Mouse (Mus musculus): ENCODE results near the gene Ttc39d.
A peak's percentile ranks its signal among the peaks of the same experiment; 100 is the strongest.
"Not testable (repeated sequence)": the region's sequence is repeated elsewhere in the genome, so short reads cannot be mapped to it uniquely, and the experiment has no call there.

Ttc39d gene

GRCm38 (mm10) chr17:80199160-80199778, 8.0 kb upstream of the Ttc39d start:
- no peak for DNase-seq

- DNase-seq, result no peak
These were observed 1.6 kb upstream of the Ttc39d start for GRCm38 (mm10) chr17:80205657-80206056.

DNA sequence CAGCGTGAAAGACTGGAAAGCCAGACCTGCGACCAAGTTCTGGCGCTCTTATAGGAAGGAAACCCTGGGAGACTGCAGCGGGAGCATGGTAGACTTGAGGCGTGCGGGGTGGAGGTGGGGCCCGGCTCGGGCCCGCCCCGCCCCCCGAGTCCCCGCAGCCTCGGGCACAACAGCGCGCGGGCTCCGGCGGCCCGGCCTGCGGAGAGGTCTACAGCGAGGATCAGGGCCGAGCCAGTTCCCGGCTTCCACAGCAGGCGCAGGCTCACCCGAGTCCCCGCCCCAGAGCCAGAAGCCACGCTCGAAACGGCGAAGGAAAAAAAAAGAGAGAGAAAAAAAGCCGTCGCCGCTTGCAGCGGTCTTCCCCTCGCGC, 974 bp upstream of the Ttc39d start:
- no peak for DNase-seq

- DNase-seq, result not testable (repeated sequence)
These were observed 6.7 kb downstream of the Ttc39d start for GRCm38 (mm10) chr17:80213998-80214397.

- DNase-seq, result no peak
These were observed 12.9 kb downstream of the Ttc39d start for GRCm38 (mm10) chr17:80220131-80220530.

DNA sequence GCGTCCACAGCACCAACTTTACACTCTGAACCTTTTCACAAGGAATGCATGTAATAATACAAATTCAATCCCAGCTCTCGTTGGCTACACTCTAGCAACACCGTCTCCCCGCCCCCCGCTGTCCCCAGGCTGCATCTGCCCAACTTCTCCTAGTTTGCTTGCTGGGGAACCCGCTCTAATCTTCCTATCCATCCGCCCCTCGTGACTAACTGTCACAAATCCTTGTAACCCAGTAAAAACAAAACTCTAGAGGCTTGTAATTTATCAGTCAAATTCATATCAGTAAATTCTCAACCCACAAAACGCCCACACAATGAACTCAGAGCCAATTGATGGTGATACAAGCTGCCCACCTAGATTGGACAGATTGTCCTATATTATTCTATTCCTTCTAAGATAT, 13.9 kb downstream of the Ttc39d start:
- no peak for DNase-seq

GRCm38 (mm10) chr17:80221890-80222628, 14.8 kb downstream of the Ttc39d start:
- DNase-seq, result peak; percentile 23

GRCm38 (mm10) chr17:80223829-80224228, 16.6 kb downstream of the Ttc39d start:
- no peak for DNase-seq

DNA sequence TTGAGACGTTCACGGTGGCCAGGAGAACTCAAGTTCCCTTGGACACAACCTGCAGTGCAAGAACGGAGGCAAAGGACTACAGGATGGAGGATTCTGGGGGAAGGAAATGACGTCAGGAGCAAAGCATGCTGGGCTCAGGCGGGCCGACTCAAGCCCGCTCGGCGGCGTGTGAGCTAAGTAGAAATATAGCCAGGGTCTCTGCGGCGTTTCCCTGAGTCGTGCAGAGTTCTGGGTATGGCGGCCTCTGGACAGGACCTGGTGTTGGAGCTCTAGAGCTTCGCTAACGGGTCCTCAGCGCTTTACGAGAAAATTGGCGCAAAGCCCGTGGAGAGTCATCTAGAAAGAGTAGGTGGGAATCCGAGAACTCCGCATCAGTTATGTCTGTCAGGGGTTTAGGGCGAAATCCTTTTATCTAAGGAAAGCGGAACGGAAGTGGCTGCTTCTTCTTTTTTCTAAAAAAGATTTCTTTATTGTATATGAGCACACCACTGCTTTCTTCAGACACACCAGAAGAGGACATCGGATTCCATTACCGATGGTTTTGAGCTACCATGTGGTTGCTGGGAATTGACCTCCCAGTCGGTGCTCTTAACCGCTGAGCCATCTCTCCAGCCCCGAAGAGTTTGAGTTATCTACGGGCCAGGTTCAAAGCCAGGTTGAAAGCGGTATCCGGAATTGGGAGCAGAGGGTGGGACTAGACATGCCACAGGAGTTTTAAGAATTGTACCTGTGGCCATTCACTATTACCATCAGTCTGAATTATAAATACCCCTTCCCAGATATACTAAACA, 17.3 kb downstream of the Ttc39d start, which contains the start of gene Gemin6:
Gemin6 (plus strand) TSS at position 116 of the 791 bp plus-strand sequence.
- peak; percentile 90 for DNase-seq

DNA sequence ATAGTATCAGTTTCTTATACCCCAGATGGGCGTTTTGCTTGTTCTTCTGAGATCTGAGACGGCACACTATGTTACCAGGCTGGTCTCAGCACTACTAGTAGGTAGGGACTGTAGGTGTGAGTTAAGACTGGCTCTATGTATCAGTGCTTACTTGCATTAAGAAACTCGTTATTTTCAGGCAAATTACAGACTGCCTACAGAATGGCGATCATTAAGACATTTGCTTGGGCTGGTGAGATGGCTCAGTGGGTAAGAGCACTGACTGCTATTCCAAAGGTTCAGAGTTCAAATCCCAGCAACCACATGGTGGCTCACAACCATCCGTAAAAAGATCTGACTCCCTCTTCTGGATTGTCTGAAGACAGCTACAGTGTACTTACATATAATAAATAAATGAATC, 17.9 kb downstream of the Ttc39d start:
- DNase-seq, result not testable (repeated sequence)

GRCm38 (mm10) chr17:80229396-80229795, 22.1 kb downstream of the Ttc39d start:
- DNase-seq, result no peak

GRCm38 (mm10) chr17:80233844-80234243, 26.6 kb downstream of the Ttc39d start:
- no peak for DNase-seq

- no peak for DNase-seq
These were observed 27.1 kb downstream of the Ttc39d start for GRCm38 (mm10) chr17:80234376-80234775.

DNA sequence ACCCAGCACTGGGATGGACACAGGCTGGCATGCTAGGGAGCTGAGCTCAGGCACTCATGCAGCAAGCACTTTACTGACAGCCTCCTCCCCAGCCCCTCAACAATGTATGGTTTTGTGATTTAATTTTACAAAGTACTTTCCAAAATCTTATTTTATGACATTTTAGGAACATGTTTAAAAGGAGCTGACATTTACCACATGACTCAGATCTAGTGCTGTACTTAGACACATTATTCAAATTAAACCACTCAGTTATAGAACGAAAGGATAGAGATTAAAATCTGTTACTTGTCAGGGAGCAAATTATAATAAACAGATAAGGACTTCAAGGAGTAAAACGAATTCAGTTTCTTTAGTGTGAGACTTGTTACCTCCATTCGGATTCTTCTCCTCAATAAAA, 28.2 kb downstream of the Ttc39d start:
- DNase-seq, result no peak

DNA sequence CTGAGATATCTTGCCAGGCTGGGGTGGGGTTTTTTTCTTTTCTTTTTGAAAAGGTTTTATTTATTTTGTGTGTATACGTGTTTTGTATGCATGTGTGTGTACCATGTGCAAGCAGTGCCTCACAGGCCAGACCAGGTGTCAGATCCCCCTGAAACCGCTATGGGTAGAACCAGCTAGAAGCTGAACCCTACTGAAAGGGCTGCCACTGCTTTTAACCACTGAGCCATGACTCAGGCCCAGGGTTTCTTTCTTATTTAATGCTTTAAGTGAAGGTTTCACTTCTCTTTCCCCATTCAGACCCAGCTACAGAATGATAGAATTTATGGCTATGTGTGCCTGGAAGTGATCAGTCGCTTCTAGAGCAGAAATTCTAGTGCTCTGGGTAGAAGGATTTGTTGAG, 29.5 kb downstream of the Ttc39d start:
- no peak for DNase-seq

DNA sequence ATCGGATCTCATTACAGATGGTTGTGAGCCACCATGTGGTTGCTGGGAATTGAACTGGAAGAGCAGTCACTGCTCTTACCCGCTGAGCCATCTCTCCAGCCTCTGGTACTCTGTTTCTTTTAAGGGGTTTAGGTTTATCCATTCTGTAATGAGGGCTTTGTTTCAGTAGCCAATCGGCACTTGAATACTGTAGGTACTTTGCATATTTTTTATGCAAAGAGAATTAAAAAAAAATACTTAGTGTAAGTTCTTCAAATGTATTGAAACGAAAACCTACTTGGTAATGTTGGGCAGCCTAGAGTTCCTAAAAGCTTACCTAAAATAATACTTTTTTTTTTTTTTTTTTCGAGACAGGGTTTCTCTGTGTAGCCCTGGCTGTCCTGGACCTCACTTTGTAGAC, 30.2 kb downstream of the Ttc39d start:
- no peak for DNase-seq

DNA sequence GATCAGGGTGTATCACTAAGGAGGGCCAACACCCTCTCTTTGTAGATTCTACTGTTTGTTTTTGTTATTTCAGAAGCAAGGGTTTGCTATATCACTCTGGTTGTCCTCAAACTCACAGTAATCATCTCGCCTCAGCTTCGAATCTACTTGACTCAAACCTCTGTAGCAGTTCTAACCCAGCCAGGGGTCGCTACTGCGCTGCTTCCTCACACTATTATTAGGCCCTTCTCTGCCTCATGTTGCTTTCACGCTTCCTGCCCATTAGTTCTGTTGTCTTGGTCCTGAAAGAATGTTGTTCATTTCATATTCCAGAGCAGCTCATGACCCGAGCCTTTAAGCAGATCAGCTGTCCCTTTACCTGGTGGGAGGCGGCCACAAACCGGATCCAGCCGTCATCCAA, 34.3 kb downstream of the Ttc39d start:
- DNase-seq, result no peak

- DNase-seq, result peak; percentile 56
These were observed 35.9 kb downstream of the Ttc39d start for GRCm38 (mm10) chr17:80243116-80243515.

DNA sequence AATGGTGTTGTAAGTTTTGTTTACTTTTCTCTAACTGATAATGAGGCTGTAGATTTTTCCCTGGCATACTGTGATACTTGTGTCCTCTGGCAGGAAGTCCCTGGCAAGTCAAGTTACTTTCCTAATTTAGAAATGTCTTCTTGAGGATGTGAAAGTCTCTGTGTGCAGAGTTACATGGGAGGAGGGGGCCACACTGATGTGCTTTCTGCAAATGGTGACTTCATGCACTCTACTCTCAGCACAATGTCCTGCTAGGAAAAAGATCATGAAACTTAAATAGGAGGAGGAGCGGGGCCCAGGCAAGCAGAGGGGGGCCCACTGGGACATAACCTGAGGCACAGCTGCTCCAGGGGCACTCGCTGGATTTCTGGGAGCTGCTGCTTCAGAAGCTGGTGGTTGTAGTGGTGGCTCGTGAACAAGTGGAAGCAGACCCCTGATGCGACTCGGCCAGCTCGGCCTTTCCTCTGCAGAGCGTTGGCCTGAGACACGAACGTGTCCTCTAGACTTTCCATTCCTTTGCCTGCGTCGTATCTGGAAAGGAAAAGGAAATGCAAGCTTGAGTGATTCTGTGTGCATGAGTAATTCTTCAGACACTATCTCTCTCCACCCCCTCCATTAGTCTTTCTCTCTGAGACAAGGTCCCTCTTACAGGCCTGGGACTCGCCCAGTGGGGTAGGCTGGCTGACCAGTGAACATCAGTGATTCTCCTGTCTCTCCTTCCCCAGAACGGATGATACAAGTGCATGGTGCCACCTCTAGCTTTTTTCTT, 45.7 kb downstream of the Ttc39d start:
- DNase-seq, result peak; percentile 51

- no peak for DNase-seq
These were observed 47.2 kb downstream of the Ttc39d start for GRCm38 (mm10) chr17:80254421-80254820.

DNA sequence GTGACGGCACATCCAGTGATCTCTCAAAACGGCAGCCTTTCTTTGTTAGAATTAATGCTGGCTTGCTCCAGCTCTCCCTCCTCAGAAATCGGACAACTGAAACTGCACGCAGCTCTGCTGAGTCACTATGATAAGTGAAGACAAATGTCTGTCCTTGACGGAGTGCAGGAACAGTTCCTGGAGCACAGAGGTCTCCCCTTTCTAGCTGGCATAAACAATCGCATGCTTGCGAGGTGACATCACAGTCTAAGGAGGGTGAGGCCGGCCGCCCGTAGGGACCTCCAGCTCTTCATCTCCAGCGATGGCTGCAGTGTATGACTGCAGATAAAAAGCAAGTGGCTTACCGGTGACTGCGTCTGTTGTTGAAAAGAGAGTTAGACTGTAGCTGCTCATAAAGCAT, 47.9 kb downstream of the Ttc39d start:
- peak; percentile 84 for DNase-seq

DNA sequence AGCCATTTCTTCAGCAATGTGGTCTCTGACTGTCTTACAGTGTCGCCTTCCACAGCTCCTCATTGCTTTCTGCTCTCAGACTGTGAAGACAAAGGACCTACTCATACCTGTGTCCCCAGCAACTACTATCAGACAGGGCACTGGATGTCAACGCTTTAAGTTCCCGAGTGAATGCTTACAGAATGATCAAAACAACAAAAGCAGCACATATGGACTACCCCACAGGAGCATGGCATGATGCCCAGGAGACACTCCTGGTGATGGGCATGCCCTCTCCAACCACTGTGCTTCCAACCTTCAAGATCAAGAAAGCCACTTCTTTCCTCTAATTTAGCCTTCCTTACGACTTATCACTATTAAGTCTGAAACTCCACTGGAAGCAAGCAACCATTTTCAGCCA, 59.8 kb downstream of the Ttc39d start:
- DNase-seq, result no peak

Data from lung, postnatal 10 days (tissue).